Mouse (Mus musculus) left cerebral cortex, adult 8-10 months (tissue): ENCODE data around the gene T. TPM values are rescaled to one million over a fixed set of nuclear protein-coding genes. Genes with fewer than 3 reads are reported as not detected.

Experiments used
- DNase-seq, 2 experiments: peaks; one replicate each; pipeline ENCODE4 v3.0.0; 2022; ENCODE audit warnings: low spot score in 2 of 2
- total RNA-seq, 4 experiments: library from RNA; stranded (reverse); gene quantifications; 2 replicates each; pipeline ENCODE4 v1.2.4; 2022

T gene
- total RNA-seq, 4 experiments from 2014 or later, result not detected

DNA sequence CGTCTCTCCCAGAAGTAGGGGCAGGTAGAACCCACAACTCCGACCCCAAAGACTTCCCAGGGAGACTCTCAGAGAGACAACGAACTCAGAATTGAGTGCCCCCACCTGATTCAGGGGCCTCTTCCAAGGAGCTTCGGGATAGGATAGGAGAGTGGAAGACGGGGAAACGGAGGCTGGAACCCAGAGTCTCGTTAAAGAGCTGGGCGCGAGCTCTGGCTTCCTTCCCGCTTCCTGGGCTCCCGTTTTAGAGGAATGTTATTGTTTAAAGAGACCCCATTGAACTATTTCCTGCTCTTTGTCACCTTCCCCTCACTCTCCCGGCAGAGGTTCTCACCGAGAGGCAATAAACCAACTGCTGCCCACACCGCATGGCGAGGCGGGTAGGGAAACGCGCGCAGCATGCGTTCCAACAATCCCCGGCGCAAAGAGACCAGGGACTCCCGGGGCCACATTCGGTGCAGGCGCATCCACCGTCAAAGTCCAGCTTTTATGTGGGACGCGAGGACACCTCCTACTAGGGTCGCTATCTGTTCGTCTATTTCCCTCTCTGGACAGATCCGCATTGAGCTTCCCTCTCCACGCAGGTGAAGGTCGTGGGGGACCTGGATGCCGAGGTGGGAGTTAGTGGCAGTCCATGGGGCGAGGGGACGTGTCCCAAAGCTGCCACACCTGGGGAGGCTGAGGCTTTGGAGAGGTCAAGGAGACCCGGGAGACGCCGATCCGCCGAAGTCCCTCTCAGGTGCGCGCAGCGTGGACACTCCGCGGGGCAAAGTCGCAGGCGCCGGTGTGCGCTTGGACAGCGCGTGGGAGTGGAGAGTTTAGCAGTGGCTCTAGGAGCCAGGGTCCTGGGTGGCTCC, 874 bp upstream of the T start:
- DNase-seq, result no peak

DNA sequence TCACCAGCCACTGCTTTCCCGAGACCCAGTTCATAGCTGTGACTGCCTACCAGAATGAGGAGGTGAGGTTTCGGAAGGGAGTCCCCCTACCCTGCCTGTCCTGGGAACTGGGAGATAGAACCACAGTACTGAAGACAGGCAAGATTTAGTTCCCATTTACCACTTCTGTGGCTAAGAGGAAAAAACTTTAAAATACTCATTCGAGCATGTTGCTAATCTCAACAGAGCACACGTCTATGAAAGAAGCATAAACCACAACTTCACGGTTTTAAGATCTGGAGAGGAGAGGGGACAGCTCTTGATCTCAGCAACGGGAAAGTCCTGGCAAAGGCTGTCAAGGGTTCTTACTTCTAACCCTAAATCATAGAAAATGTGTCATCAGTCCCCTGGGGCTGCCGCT, 2.0 kb downstream of the T start:
- no peak for DNase-seq

DNA sequence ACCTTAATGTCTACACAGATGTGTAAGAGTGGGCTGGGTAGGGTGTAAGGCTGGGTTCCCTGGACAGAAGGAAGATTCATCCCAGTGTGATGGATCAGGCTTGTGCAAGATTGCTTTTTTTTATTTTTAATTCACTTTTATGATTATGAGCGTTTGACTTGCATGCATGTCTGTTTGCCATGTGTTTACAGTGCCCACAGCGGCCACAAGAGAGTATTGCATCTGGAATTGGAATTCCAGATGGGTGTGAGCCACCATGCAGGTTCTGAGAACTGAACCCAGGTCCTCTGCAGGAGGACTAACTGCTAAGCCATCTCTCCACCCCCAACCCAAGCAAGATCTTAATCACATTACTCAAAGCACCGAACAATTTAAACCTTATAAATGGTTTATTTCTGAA, 9.8 kb downstream of the T start:
- no peak for DNase-seq

DNA sequence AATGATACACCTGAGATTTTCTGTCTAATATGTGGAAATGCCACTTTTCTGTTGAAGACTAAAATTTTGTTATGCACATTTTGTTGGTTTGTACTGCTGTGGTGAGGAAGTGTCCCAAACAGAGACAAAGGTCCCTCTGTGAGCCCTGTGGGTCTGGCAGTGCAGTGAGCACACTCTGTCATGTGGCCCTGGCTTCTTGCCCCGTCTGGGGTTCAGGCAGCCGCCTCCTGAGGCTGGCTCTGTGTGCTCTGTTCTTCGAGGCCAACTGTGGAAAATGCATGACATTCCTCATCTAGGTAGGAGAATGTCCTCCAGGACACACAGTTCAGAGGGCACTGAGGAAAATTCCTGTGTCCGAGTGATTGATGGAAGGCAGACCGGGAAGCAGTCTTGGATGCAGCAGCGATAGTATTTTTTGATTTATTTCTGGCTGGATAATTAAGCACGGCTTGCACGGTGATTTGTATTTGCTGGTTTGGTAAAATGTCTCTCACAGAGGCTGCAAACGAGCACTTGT, 13.5 kb downstream of the T start:
- no peak for DNase-seq

DNA sequence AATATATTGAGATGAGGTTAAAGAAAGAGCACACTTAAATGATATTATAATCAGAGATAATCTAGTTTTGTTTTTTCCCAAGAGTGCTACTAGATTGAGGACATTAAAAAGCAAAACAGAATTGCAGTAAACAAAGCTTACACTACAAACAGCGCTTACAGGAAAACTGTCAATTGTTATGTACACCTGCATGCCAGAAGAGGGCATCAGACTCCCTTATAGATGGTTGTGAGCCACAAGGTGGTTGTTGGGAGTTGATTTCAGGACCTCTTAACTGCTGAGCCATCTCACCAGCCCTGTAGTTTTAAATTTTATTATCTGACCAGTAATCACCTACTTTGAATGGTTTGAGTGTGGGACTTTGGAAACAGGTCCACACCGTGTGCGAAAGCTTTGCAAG, 14.1 kb downstream of the T start:
- no peak for DNase-seq

DNA sequence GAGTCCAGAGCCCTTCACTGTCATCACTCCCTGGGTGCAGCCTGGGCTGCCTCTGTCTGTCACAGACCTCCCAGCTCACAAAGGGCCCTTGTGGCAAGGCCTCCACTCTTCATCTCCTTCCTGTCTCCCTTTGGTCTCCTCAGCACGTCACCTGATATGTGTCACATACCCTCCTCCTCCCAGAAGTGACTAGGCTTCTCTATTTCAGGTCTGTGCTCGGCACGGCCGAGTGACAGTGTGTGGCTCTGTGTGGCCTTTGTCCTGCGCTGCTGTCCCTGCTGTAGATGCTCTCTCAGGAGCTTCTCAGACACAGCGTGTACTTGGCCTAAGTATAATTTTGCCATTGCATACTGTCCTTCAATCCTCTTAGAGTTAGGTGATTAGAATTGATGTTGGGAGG, 21.0 kb downstream of the T start:
- no peak for DNase-seq

DNA sequence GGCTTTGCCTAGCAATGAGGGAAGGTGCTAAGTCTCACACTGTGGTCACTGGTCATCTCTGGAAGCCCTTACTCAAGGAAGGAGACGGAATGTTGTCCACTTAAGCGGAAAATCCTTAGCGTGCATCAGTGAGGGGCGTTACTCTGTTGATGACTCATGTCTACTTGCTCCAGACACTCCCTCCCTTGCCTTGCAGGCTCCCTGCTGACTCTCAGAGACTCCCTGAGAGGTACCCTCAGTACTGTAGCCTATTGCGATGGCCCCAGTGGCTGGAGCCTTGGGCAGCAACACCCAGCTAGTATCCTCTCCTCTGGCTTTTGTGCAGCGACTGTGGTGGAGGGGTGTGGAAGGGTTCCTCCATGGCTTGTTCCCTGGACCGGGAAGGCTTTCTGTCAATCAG, 21.4 kb downstream of the T start:
- no peak for DNase-seq

DNA sequence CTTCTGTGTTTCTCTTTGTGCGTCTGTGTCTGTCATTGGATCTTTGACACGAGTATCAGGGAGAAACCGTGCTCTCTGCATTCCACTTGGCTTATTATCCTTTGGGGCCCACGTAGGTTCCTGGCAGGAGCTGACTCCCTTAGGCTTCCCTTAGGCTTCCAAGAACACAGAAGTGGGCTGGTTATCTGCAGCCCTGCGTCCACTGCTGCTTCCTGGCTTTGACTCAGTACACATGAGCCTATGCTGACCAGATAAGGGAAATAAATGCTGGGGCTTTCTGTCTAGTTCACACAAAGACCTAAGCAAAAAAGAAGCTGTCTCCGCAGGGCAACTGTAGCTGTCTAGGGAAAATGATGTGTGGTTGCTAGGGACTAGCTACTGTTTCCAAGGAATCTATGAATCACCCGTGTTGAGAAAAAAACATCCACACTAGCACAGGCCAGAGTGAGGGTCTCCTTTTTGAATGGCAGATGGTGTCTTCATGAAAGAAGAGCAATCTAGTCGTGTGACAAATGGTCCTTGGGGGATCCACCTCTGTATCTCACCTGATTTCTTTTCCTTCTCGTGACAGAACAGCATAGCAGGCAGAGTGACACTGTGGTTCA, 22.7 kb downstream of the T start:
- no peak for DNase-seq

DNA sequence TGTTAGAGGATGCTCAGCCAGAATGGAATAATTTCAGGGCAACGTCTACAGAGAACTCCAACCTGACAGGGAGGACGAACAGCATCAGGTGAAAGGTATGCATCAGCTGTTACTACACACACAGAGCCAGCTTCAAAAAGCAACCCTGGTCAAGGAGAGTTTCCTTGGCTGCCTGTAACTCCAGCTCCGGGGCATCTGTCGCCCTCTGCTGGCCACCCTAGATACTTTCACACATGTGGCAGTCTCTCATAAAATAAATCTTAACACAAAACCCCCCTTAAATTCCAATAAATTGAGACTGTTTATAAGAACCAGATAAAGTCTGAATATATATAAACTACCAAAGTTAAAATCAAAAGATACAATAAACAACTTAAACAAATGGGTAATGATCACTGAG, 27.3 kb downstream of the T start:
- DNase-seq, result no peak

DNA sequence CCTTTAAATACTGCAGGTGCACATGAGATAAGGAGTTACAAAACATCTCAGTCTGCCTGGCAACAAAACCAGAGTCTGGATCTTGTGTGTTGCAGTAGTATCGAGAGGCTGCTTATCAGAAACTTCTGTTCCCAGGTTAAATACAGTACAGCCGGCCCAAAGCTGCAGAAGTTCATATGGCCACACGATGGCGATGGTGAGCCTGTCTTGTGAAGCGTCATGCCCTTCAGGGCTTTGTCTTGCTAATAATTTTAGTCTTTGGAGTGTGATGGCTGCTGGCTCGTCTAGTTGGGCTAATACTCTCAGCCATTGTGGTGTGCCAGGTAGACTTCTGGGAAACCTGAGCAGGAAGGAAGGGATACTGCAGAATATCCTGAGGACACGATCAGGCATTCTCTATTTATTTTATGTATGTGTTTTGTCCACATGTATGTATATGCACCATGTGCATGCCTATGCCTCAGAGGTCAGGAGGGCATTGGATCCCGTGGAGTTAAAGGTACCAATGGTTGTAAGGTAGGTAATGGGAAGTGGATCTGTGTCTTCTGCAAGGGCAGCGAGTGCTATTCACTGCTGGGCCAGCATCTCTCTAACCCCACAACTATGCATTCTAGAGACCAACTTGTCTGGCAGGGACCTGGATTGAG, 29.4 kb downstream of the T start:
- DNase-seq, result peak in 1 of 2 experiments; percentile 48

DNA sequence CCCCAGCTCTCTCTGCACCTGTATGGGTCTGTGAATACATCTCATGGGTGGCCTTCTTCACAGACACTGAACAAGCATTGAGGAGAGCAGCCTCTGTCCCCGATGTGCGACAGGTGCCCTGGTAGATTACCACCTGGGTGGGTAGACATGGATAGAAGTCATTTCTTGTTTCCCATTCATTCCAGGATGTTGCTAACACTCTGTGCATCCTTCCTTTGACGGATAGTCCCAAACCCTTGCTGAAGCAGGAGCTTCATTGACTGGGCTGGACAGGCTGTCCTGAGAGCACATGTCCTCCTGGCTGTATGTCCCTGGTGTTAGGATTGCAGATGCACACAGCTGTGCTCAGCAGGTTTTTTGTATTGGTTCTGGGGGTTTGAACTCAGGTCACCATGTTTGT, 33.5 kb downstream of the T start:
- DNase-seq, result no peak

DNA sequence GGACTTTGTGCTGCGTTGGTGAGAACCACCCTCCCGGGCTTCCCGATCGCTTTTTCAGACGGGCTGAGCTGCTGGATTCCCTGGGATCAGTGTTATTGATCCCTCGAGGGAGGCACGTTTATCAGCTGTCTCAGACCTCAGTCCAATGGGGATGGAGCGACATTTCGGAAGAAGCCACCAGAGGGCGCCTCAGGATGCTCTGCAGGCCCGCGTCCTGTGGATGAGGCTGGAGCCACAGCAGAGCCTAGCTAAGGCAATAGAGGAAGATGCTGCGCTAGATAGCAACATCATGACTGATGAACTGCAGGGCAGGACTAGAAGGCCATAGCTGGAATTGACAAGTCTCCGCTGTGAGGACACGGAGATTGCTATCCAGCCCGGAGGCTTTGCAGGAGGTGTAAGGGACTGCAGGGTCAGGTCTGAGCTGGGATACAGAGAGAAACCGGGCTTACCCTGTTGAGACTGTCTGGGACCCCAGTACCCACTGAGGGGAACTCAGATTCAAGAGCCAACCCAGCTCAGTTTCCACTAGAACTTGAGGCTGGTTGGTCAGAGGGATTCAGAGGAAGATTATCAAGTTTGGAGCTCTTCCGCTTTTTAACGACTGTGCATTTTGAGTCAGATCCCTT, 34.6 kb downstream of the T start:
- peak; percentile 67 to 90 for DNase-seq

DNA sequence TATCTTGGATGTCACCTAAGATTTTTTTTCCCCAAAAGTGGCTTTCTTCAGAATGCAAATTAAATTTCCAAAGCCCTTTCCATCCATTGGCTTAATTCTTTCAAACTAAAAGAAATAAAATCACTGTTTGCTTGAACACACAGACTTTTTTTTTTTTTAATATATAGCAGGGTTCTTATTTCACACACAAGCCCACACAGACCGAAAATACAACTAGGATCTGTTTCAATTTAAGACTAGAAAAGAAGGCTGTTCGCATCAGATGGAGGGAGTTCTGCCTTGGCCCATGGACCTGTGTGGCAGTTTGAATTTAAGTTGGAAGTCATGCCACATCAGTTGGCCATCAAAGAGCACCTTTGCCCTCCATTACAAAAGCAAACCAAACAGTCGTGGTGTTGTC, 44.3 kb downstream of the T start:
- no peak for DNase-seq

DNA sequence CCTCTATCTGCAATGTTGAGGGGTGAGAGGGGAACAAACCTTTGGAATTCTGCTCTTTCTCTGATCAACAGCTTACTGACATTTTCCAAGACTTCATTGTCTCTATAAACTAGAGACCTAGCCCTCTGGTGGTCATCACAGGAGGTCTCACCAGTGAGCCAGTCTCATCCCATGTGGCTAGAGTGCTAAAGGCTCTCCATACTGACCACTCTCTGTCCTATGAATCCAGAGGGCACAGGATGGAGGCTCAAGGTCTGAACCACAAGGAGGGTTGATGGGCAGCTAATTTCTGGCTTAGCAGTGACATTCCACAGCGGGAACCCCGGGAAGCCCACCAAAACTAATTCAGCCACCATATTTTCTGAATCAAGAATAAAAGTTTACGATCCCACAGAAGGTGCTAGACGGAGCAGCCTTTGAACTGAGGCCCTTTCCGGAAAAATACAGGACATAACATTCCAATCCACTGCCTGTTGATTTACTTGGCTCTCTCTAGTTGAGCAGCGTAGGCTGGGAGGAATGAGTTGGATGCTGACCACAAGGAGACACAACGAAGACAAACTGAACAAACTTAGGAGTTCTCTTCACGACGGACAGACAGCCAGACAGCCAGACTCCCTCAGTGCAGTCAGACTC, 45.4 kb downstream of the T start:
- DNase-seq, result no peak

DNA sequence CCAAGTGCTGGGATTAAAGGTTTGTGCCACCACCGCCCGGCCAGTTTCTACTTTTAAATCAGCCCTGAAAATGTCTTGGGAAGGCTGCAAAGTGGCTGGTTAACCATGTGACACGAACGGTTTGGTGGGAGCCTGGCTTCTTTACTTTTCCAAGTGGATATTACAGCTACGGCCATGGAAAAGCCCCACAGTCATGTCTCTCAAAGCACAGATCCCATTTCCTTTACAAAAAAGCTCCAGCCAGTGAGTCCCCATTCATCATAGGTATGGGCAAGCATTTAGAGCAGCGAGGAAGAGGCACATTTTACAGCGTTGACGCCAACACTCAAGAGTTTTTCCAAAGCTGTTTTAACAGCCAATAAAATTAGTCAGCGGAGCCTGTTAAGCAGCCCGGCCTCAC, 47.6 kb downstream of the T start:
- no peak for DNase-seq

DNA sequence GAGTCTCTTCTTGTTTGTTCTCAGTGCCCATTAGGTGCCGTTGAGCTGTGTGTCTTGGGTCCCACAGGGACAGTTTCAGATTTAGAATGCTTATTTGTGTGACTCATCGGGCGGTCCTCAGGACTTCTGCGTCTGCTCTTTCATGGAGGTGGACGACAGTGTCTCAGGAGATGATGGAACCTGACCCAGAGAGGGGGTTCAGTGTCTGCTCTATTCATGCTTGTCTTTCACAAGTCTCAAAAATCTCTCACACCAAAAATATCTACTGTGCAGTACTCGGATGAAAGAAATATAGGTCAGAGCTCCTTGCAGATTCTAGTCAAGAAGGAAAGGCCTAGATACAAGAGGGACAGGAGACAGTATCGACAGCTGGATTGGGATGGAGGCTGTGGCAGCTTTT, 48.7 kb downstream of the T start:
- no peak for DNase-seq

DNA sequence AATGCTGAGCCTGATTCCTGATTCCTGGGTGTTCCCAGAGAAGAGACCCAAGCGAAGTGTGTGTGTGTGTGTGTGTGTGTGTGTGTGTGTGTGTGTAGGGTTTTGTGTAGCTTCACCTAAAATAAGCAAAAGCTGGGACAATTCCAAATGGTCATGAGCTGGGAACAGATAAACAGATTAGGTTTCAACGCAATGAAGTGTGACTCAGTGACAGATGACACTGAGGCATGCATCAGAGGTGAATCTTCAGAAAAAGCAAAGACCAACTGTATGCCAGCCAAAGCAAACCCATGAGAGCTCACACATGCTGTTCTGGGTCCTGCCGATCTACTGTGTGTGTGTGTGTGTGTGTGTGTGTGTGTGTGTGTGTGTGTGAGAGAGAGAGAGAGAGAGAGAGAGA, 50.0 kb downstream of the T start:
- no peak for DNase-seq

DNA sequence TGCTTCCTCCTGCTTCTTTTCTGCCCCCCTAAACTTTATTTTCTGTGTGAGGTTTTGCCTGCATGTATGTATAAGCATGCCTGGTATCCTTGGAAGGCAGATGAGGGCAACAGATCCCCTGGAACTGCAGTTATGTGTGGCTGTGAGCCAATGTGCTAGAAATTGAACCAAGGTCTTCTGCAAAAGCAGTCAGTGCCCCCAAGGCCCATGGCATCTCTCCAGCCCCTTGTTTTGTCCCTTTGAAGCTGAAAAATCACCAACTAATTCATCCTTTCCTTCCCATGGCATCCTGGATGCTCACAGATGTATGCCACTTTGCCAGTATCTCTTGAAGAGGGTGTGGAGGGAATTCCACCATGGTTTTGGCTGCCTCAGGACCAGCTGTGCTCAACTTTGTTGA, 50.9 kb downstream of the T start:
- no peak for DNase-seq

DNA sequence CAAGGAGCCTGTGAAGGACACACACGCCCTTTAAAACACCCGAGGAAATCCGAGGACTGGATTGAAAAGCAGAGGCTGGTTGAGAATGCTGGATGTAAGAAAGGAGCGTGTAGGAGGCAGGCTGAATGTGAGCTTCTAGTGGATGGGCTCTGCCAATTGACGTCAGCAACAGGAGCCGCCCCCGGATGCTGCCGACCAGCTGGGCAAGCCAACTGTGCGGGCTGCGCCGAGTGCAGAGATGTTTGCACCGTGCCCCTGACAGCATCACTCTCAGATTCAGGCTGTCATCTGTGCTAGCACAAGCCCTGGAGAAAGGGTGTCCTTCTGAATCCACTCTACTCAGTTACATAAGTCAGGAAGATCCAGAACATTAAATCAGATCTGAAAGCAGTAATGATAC, 53.6 kb downstream of the T start:
- DNase-seq, result peak; percentile 83 to 97

DNA sequence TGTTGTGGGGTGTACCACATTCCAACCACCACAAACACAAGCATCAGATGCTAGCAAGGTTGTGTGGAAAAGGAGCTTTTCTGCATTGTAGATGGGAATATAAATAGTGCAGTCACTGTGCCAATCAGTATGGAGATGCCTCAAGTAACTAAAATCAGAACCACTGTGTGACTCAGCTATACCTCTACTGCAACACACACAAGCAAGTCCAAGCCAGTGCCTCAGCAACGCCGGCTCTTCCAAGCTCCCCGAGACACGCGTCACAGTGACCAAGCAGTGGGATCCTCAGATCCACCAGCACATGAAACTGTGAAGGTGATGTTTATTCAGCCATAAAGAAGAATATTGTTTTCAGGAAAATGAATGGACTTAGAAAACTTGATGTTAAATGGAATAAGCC, 56.7 kb downstream of the T start:
- DNase-seq, result peak in 1 of 2 experiments; percentile 63
